Mouse (Mus musculus): ENCODE measurements around the gene Slc26a6. TPM values are rescaled to one million over a fixed set of nuclear protein-coding genes. Genes with fewer than 3 reads are reported as not detected.

Gene Slc26a6
- total RNA-seq (2015): 10.0 and 14.2 TPM in 2 replicates
- 2.7 and 4.5 TPM in 2 replicates for total RNA-seq (2017)

DNA sequence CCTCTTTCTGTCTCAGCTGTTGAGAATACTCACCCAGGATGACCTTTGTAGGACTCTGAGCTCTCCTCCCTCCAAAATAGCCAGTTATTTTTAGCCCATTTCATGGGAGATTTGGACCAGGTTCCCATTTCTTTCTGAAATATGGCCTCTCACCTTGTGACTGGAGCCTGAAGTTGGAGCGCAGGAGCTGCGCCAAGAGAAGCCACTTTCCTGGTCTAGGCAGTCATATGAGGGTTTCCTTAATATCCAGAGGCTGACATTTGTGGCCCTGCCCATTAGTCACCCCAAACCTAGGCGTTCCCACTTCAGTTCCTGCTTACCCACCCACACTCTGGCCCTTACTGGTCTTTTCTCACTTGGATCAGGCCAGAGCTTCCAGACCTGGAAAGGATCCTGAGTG lies at the start of gene Slc26a6:
Gene Slc26a6, plus strand, starts transcription at position 308 of the 400 bp plus-strand sequence.
- peak; percentile 32; the same call in 1 of the 2 replicates for ATAC-seq (ENCODE audit: poor library complexity, severe bottlenecking)

- ATAC-seq (ENCODE audit: poor library complexity, severe bottlenecking): no peak
Observed at GRCm38 (mm10) chr9:108805768-108806167, 47.3 kb upstream of the Slc26a6 start.

GRCm38 (mm10) chr9:108806379-108806778 lies 46.7 kb upstream of the Slc26a6 start:
- ATAC-seq (ENCODE audit: poor library complexity, severe bottlenecking): no peak

- ATAC-seq (ENCODE audit: poor library complexity, severe bottlenecking): no peak
Observed at GRCm38 (mm10) chr9:108806831-108807230, 46.3 kb upstream of the Slc26a6 start.

DNA sequence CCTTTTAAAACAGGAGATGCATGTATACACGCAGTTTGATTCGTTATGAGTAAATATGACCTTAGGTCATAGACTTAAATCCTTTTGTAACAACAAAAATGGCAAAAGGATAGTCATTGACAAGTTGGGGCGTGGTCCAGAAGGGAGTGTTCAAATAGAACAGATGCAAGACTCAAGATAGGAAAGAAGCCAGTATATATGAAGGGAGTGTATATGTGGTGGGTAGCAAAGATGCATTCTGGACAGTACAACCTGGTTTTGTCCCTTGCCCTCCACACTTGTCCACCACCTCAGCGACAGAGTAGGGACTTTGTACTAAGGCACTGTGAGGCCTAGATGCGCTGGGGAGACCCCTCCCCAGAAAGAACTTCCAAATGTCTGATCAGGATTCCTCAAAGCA lies 45.4 kb upstream of the Slc26a6 start:
- ATAC-seq (ENCODE audit: poor library complexity, severe bottlenecking): no peak

- ATAC-seq (ENCODE audit: poor library complexity, severe bottlenecking): peak; percentile 78
Observed at GRCm38 (mm10) chr9:108808163-108808665, 44.9 kb upstream of the Slc26a6 start, which contains the start of gene Nckipsd. Gene Nckipsd (plus strand): TSS chr9:108808368.

GRCm38 (mm10) chr9:108809188-108809587 lies 43.9 kb upstream of the Slc26a6 start:
- peak; percentile 56 for ATAC-seq (ENCODE audit: poor library complexity, severe bottlenecking)

DNA sequence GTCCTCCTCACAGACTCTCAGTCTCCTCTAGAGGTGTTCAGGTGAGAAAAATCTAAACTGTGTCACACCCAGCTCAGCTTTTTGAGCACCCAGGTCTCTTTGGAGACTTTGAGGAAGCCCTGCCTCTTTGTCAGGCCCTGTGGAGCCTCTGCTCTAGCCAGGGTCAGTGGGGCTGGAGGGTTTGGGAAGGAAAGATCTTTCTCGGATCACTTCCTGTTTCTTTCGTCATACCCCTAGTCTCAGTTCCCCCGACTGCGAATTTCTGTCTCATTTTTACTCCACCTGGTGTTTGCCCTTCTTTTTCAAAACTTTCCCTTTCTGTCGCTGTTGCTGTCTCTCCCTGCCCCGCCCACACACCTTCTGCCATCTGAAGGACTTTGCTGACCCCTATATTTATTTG lies 43.4 kb upstream of the Slc26a6 start:
- ATAC-seq (ENCODE audit: poor library complexity, severe bottlenecking): peak; percentile 59

GRCm38 (mm10) chr9:108810516-108810915 lies 42.6 kb upstream of the Slc26a6 start:
- ATAC-seq (ENCODE audit: poor library complexity, severe bottlenecking): no peak

GRCm38 (mm10) chr9:108815557-108815956 lies 37.5 kb upstream of the Slc26a6 start:
- no peak for ATAC-seq (ENCODE audit: poor library complexity, severe bottlenecking)

DNA sequence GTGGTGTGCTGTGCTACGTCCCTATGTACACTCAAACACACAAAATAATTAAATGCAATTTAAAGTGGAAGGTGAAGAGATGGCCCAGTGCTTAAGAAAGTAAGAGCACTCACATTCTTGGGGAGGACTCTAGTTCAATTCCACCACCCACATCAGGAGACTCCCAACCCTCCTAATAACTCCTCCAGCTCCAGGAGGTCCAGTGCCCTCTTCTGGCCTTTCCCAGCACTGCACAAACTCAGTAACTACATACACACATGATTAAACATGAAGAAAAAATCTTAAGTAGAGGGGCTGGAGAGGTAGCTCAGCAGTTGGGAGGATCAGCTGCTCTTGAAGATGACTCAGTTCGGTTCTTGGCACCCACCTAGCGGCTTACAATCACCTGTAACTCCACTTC lies 33.6 kb upstream of the Slc26a6 start:
- ATAC-seq (ENCODE audit: poor library complexity, severe bottlenecking): peak; percentile 70

- ATAC-seq (ENCODE audit: poor library complexity, severe bottlenecking): no peak
Observed at GRCm38 (mm10) chr9:108820077-108820476, 33.0 kb upstream of the Slc26a6 start.

GRCm38 (mm10) chr9:108824144-108824685 lies 28.9 kb upstream of the Slc26a6 start:
- no peak for ATAC-seq (ENCODE audit: poor library complexity, severe bottlenecking)

GRCm38 (mm10) chr9:108824755-108825413 lies 28.2 kb upstream of the Slc26a6 start:
- ATAC-seq (ENCODE audit: poor library complexity, severe bottlenecking): no peak

- no peak for ATAC-seq (ENCODE audit: poor library complexity, severe bottlenecking)
Observed at GRCm38 (mm10) chr9:108825820-108826699, 27.0 kb upstream of the Slc26a6 start, which contains the start of gene Celsr3. Gene Celsr3 (plus strand): TSS chr9:108826320.

GRCm38 (mm10) chr9:108826700-108827340 lies 26.3 kb upstream of the Slc26a6 start:
- peak; percentile 66 for ATAC-seq (ENCODE audit: poor library complexity, severe bottlenecking)

GRCm38 (mm10) chr9:108827454-108827853 lies 25.6 kb upstream of the Slc26a6 start:
- ATAC-seq (ENCODE audit: poor library complexity, severe bottlenecking): peak; percentile 38

- ATAC-seq (ENCODE audit: poor library complexity, severe bottlenecking): no peak
Observed at GRCm38 (mm10) chr9:108827906-108828305, 25.2 kb upstream of the Slc26a6 start.

DNA sequence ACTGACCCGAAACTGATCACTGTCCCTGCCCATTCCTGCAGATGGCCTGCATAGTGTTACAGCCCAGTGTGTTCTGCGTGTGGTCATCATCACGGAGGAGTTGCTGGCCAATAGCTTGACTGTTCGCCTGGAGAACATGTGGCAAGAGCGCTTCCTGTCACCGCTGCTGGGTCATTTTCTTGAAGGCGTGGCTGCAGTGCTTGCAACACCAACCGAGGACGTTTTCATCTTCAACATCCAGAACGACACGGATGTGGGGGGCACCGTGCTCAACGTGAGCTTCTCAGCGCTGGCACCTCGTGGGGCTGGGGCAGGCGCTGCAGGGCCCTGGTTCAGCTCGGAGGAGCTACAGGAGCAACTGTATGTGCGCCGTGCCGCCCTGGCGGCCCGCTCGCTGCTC lies 21.4 kb upstream of the Slc26a6 start:
- ATAC-seq (ENCODE audit: poor library complexity, severe bottlenecking): peak; percentile 72

GRCm38 (mm10) chr9:108832390-108833108 lies 20.5 kb upstream of the Slc26a6 start:
- ATAC-seq (ENCODE audit: poor library complexity, severe bottlenecking): peak; percentile 84

All from megakaryocyte, adult 5-6 weeks (primary cell).